Mouse (Mus musculus): ENCODE data around the gene Pus7l.

GRCm38 (mm10) chr15:94499260-94499659 is 44.1 kb downstream of the Pus7l start:
- TF ChIP-seq POLR2A (IDR thresholded peaks at IDR 0.05; ENCODE audit: extremely low read depth, insufficient read depth, low read length) = no peak
- TF ChIP-seq CTCF (IDR thresholded peaks at IDR 0.05; ENCODE audit: extremely low read depth, insufficient read depth, low read length) = no peak
